Mouse (Mus musculus) gastrocnemius, adult 2 months (tissue): Measurements from ENCODE around the gene Csn1s2b. TPM values are rescaled to one million over a fixed set of nuclear protein-coding genes. Genes with fewer than 3 reads are reported as not detected.
A peak's percentile ranks its signal among the peaks of the same experiment; 100 is the strongest.
"Not testable (repeated sequence)": the region's sequence is repeated elsewhere in the genome, so short reads cannot be mapped to it uniquely, and the experiment has no call there.

Experiments
- DNase-seq: peaks from one replicate; pipeline ENCODE4 v3.0.0; 2022
- H3K27ac ChIP-seq: fragments of 200-600 bp; 2 replicates; pipeline ENCODE4 v1.8.1; 2022; ENCODE audit warnings: mild to moderate bottlenecking
- H3K4me3 ChIP-seq: fragments of 200-600 bp; 2 replicates; pipeline ENCODE4 v1.8.1; 2022; ENCODE audit warnings: mild to moderate bottlenecking, moderate library complexity
- CTCF ChIP-seq: fragments of 200-600 bp; IDR thresholded peaks from 2 replicates; pipeline ENCODE4 v1.8.1; 2022; ENCODE audit warnings: antibody characterized with exemption, mild to moderate bottlenecking, moderate library complexity
- intact Hi-C: fragments of 180-260 bp; cut with DNase I; formaldehyde crosslinking; loops from one replicate; pipeline ENCODE4 v1.15.1; 2025
- long read RNA-seq, 2 experiments: library from polyadenylated mRNA; stranded (forward); transcript quantifications; one replicate each; pipeline ENCODE4 v2.0.0; 2021
- total RNA-seq, 2 experiments: library from RNA; stranded (reverse); gene quantifications; 2 replicates each; pipeline ENCODE4 v1.2.3; 2021

The Csn1s2b gene
- total RNA-seq = not detected
- long read RNA-seq, experiment 1 = 0 reads
- long read RNA-seq, experiment 2 = 0 reads

GRCm38 (mm10) chr5:87807782-87808181 lies at the start of gene Csn1s2b:
Gene Csn1s2b (plus strand): TSS chr5:87808082.
- TF ChIP-seq CTCF = no peak
- Histone ChIP-seq H3K4me3 (no peak within 1 kb of the TSS), H3K27ac (no peak within 1 kb of the TSS)
- intact Hi-C loops = no loop called here
- no peak for DNase-seq

- DNase-seq = no peak
- no peak overlapping the region for H3K4me3 ChIP-seq
- intact Hi-C loops = no loop called here
- no peak for TF ChIP-seq CTCF
- no peak overlapping the region for H3K27ac ChIP-seq
Observed at GRCm38 (mm10) chr5:87764546-87764945, 43.3 kb upstream of the Csn1s2b start.

- DNase-seq, H3K27ac ChIP-seq, H3K4me3 ChIP-seq, intact Hi-C loops: not testable (repeated sequence)
Observed at GRCm38 (mm10) chr5:87772151-87772550, 35.7 kb upstream of the Csn1s2b start.

- intact Hi-C loops = no loop called here
- Histone ChIP-seq H3K27ac (no peak within 1 kb of the TSS), H3K4me3 (no peak within 1 kb of the TSS)
- no peak for TF ChIP-seq CTCF
- no peak for DNase-seq
Observed at GRCm38 (mm10) chr5:87774267-87774666, 33.6 kb upstream of the Csn1s2b start, which contains the start of gene Csn1s2a. Gene Csn1s2a (plus strand): TSS chr5:87774567.

GRCm38 (mm10) chr5:87782731-87783130 lies 25.2 kb upstream of the Csn1s2b start:
- intact Hi-C loops = no loop called here
- no peak for TF ChIP-seq CTCF

GRCm38 (mm10) chr5:87809253-87809652 lies 1.4 kb downstream of the Csn1s2b start:
- intact Hi-C loops = no loop called here
- Histone ChIP-seq H3K4me3 (no peak overlapping the region), H3K27ac (no peak overlapping the region)
- no peak for TF ChIP-seq CTCF
- no peak for DNase-seq

More at GRCm38 (mm10) chr5:87782731-87783130, 25.2 kb upstream of the Csn1s2b start:
- no peak for DNase-seq
- Histone ChIP-seq H3K27ac (no peak overlapping the region), H3K4me3 (no peak overlapping the region)

- DNase-seq = no peak
- TF ChIP-seq CTCF = no peak
- no peak within 1 kb of the TSS for H3K4me3 ChIP-seq
- H3K27ac ChIP-seq = no peak within 1 kb of the TSS
- intact Hi-C loops = no loop called here
Observed at GRCm38 (mm10) chr5:87825386-87825785, 17.5 kb downstream of the Csn1s2b start, which contains the start of gene Prr27. Gene Prr27 (plus strand): TSS chr5:87825686.

- H3K4me3 ChIP-seq = no peak overlapping the region
- no peak for TF ChIP-seq CTCF
- DNase-seq = no peak
- intact Hi-C loops = no loop called here
- no peak overlapping the region for H3K27ac ChIP-seq
Observed at GRCm38 (mm10) chr5:87855136-87855716, 47.3 kb downstream of the Csn1s2b start.

- intact Hi-C loops = no loop called here
- no peak for TF ChIP-seq CTCF
- no peak overlapping the region for H3K27ac ChIP-seq
- no peak for DNase-seq
- no peak overlapping the region for H3K4me3 ChIP-seq
Observed at GRCm38 (mm10) chr5:87870084-87870483, 62.2 kb downstream of the Csn1s2b start.

- H3K27ac ChIP-seq = no peak overlapping the region
- TF ChIP-seq CTCF = peak; percentile 25; the same call in 1 of the 2 replicates
- intact Hi-C loops = no loop called here
- H3K4me3 ChIP-seq = no peak overlapping the region
- DNase-seq = no peak
Observed at GRCm38 (mm10) chr5:87871423-87871822, 63.5 kb downstream of the Csn1s2b start.

Other genes with a start within 250 kb of the Csn1s2b start
- gene Sult1d1, start 239.1 kb upstream of the Csn1s2b start, total RNA-seq = not detected
- under 1 TPM in 1 of 2 experiments, not detected in 1; 0.26 TPM for gene Sult1e1, start 216.5 kb upstream of the Csn1s2b start, total RNA-seq
- gene Csn1s1, start 141.9 kb upstream of the Csn1s2b start, total RNA-seq = not detected
- gene Csn2, start 108.5 kb upstream of the Csn1s2b start, total RNA-seq = not detected
- not detected for gene Csn1s2a, start 33.5 kb upstream of the Csn1s2b start, total RNA-seq
- not detected for gene Prr27, start 17.6 kb downstream of the Csn1s2b start, total RNA-seq
- gene Odam, start 76.9 kb downstream of the Csn1s2b start, total RNA-seq = not detected
- gene Csn3, start 117.5 kb downstream of the Csn1s2b start, total RNA-seq = not detected
- not detected for gene 2310003L06Rik, start 161.4 kb downstream of the Csn1s2b start, total RNA-seq
- gene Gm28434, start 161.4 kb downstream of the Csn1s2b start, total RNA-seq = not detected
- not detected for gene Cabs1, start 171.4 kb downstream of the Csn1s2b start, total RNA-seq
- not detected for gene Smr3a, start 194.5 kb downstream of the Csn1s2b start, total RNA-seq